Mouse (Mus musculus): Measurements from ENCODE around the gene Sfmbt2.

GRCm38 (mm10) chr2:10583103-10583502 lies 212.8 kb downstream of the Sfmbt2 start:
- TF ChIP-seq CTCF (IDR thresholded peaks at IDR 0.05) (no peak), EP300 (IDR thresholded peaks at IDR 0.05) (no peak)
